Mouse (Mus musculus): ENCODE measurements around the gene Eno1. TPM values are rescaled to one million over a fixed set of nuclear protein-coding genes. Genes with fewer than 3 reads are reported as not detected.
"Not testable (repeated sequence)": the region's sequence is repeated elsewhere in the genome, so short reads cannot be mapped to it uniquely, and the experiment has no call there.

Gene Eno1
- total and polyA plus RNA-seq, 3 experiments: 1,109 to 1,985 (median 1,272) TPM

DNA sequence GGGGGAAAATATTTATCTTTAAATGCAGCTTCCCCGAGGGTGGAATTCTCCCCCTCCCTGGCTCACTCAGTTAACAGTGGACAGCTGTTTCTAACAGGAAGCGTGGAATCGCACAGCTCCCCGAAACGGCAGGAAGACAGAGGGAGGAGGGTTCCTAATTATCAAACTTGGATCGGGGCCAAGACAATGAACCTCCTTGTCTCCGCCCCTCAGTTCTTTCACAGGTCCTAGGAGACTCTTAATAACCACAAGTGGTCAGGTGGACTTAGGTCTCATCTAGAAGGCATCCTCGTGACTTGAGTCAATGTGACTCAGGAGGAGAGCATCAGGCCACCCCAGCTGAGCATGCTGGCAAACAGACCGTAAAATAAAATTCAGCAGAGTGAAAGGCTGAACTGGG, 36.2 kb downstream of the Eno1 start (continued):
- TF ChIP-seq E2F4 (IDR thresholded peaks at IDR 0.05; ENCODE audit: insufficient replicate concordance, low read depth, low read length) (no peak), MAZ (IDR thresholded peaks at IDR 0.05; ENCODE audit: low read depth, low read length) (no peak), TBP (conservative IDR thresholded peaks at IDR 0.05; ENCODE audit: low read depth, low read length) (0 out of 2 replicates have a peak, but pooled peaks have one; percentile 24), SIN3A (IDR thresholded peaks at IDR 0.05; ENCODE audit: low read length) (peak; percentile 70), CTCF (conservative IDR thresholded peaks at IDR 0.05 in 1 of 2, IDR thresholded peaks at IDR 0.05 in 1 of 2; ENCODE audit: low read depth in 2 of 2, low read length in 2 of 2) (no peak)

- Histone ChIP-seq H3K27me3 (replicated peaks) (no peaks in the 10 kb centered on the region), H3K79me2 (replicated peaks; ENCODE audit: control insufficient read depth, extremely low read depth, insufficient read depth, poor library complexity, severe bottlenecking) (no peaks in the 10 kb centered on the region), H3K4me1 (ENCODE audit: control insufficient read depth in 1 of 2, insufficient read depth in 2 of 2) (peaks cover 9 to 30% of the 10 kb centered on the region in 2 experiments), H3K9ac (ENCODE audit: insufficient read depth, low read depth) (no peak overlapping the region), H3K4me2 (ENCODE audit: insufficient read depth, low read depth, poor library complexity, severe bottlenecking) (no peak overlapping the region), H3K9me3 (replicated peaks; ENCODE audit: low read length) (no peaks in the 10 kb centered on the region), H3K4me3 (replicated peaks in 1 of 3; ENCODE audit: low read depth in 2 of 3, low read length in 2 of 3, poor library complexity in 1 of 3) (no peak overlapping the region), H3K36me3 (replicated peaks in 1 of 2; ENCODE audit: control insufficient read depth in 1 of 2, insufficient read depth in 1 of 2, low read length in 1 of 2) (no peaks in the 10 kb centered on the region), H3K27ac (ENCODE audit: insufficient read depth, low read depth) (no peak overlapping the region)
- dilution Hi-C loops (cut with MboI; ENCODE audit: extremely low pct_ligation_motif_present, extremely low pct_unique_long_range_greater_than_20kb, low sequenced_read_pairs): no loop called here
- no peak for TF ChIP-seq UBTF (IDR thresholded peaks at IDR 0.05; ENCODE audit: low read depth, low read length)
- no peak for TF ChIP-seq BHLHE40 (IDR thresholded peaks at IDR 0.05; ENCODE audit: low read depth, low read length)
- TF ChIP-seq RAD21 (IDR thresholded peaks at IDR 0.05; ENCODE audit: low read depth, low read length): no peak
- no peak for TF ChIP-seq MAX (IDR thresholded peaks at IDR 0.05; ENCODE audit: low read length)
- TF ChIP-seq PAX5 (IDR thresholded peaks at IDR 0.05; ENCODE audit: low read length): no peak
- no peak for TF ChIP-seq E2F4 (IDR thresholded peaks at IDR 0.05; ENCODE audit: insufficient replicate concordance, low read depth, low read length)
- TF ChIP-seq RCOR1 (conservative IDR thresholded peaks at IDR 0.05; ENCODE audit: low read depth, low read length): no peak
- no peak for TF ChIP-seq CTCF (conservative IDR thresholded peaks at IDR 0.05 in 1 of 2, IDR thresholded peaks at IDR 0.05 in 1 of 2; ENCODE audit: low read depth in 2 of 2, low read length in 2 of 2)
- no peak for TF ChIP-seq MYC (IDR thresholded peaks at IDR 0.05; ENCODE audit: low read depth, low read length)
- DNase-seq (ENCODE audit: extremely low read depth): no peak
- in situ Hi-C loops (cut with MboI; ENCODE audit: low pct_ligation_motif_present, low pct_unique_long_range_greater_than_20kb, low sequenced_read_pairs): no loop called here
Measured at GRCm38 (mm10) chr4:150275531-150275930, 39.0 kb downstream of the Eno1 start.

GRCm38 (mm10) chr4:150279336-150279735, 42.8 kb downstream of the Eno1 start:
- H3K36me3 ChIP-seq (replicated peaks in 1 of 2; ENCODE audit: control insufficient read depth in 1 of 2, insufficient read depth in 1 of 2, low read length in 1 of 2); H3K9me3 ChIP-seq (replicated peaks; ENCODE audit: low read length); H3K27ac ChIP-seq (ENCODE audit: insufficient read depth, low read depth); H3K27me3 ChIP-seq (replicated peaks); H3K4me2 ChIP-seq (ENCODE audit: insufficient read depth, low read depth, poor library complexity, severe bottlenecking); in situ Hi-C loops (cut with MboI; ENCODE audit: low pct_ligation_motif_present, low pct_unique_long_range_greater_than_20kb, low sequenced_read_pairs); DNase-seq (ENCODE audit: extremely low read depth); H3K4me3 ChIP-seq (replicated peaks in 1 of 3; ENCODE audit: low read depth in 2 of 3, low read length in 2 of 3, poor library complexity in 1 of 3); dilution Hi-C loops (cut with MboI; ENCODE audit: extremely low pct_ligation_motif_present, extremely low pct_unique_long_range_greater_than_20kb, low sequenced_read_pairs); H3K9ac ChIP-seq (ENCODE audit: insufficient read depth, low read depth): not testable (repeated sequence)
- 0 out of 2 replicates have a peak, but pooled peaks have one; percentile 12 for TF ChIP-seq TBP (conservative IDR thresholded peaks at IDR 0.05; ENCODE audit: low read depth, low read length)
- Histone ChIP-seq H3K79me2 (replicated peaks; ENCODE audit: control insufficient read depth, extremely low read depth, insufficient read depth, poor library complexity, severe bottlenecking) (peaks cover 15% of the 10 kb centered on the region), H3K4me1 (ENCODE audit: control insufficient read depth in 1 of 2, insufficient read depth in 2 of 2) (peaks cover 2 to 15% of the 10 kb centered on the region in 2 experiments; a peak in 3 of 4 replicates)

Data from CH12.LX (cell line).